Mouse (Mus musculus) hindlimb bud, embryonic 11.5 days (tissue): ENCODE results near the gene Shisa9.

Experiments
- DNase-seq: peaks from one replicate; pipeline ENCODE4 v3.0.0-alpha.2; 2012; ENCODE audit warnings: low read depth, low spot score; ENCODE audit errors: extremely low spot score

Shisa9 gene

DNA sequence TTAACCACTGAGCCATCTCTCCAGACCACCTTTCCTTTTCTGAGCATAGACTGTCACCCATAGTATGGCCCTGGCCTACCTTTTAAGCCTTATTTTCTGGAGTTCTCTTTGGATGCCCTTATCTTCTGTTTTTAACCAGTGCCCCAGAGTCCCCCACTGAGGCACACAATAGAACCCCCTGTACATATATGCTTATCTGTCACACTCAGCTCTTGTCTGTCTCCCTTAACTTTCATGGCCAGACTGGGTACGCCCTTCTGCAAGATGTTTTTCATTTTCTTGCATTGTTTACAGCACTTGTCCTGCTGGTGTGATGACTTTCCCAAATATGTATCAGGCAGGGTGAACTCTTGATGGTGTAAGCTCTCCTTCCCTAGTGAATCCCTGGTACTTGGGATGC lies 68.1 kb downstream of the Shisa9 start:
- no peak for DNase-seq

DNA sequence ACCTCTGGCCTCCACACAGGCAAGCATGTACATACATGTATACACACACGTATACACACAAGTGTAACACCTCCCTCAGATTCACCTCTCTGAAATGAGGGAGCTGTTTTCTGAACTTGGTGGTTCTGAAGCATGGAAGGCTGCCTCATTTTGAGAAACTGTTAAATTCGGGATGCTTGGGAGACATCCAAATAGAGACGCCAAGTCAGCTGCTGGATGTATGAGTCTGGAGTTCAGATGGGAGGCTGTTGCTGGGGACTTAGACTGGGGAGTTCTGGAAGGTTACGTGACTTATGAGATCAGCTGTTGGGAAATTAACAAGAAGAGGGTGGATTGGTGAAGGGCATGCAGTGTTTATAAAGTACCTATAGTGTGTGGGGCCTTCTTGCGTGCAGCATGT lies 88.7 kb downstream of the Shisa9 start:
- no peak for DNase-seq

DNA sequence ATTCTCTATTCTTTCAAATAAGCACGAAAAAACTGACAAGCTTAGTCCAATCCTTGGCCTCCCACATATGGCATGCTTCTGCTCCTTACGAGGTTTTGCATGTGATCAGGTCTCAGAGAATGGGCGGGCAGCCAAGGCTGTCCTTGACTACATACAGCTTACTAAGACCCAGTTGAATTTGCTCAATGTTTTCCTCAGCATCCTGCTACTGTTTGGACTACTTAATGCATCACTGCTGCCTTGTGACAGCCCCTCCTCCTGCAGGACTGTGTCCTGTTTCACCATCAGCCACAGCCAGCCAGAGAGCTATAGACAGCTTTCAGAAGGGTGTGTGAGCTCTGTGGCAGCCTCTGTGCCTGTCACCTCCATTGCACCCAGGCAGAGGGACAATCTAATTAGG lies 92.4 kb downstream of the Shisa9 start:
- DNase-seq, result no peak

DNA sequence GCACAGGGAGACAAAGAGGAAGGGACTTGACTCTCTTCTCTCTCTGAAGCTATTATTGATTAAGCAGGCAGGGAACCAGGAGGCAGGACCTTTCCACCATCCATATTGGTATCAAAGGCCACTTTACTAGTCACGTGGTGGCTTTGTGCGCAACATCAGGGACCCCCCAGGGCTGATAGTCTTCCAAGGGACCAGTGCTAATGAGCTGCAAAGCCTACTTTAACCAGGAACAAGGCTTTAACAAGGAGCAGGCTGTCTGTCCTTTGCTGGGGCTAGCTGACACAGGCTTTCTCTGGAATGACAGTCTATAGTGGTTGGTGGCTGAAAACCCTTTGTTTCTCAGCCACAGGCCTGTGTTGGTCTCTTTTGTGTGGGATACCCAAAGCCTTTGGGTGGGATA lies 92.8 kb downstream of the Shisa9 start:
- no peak for DNase-seq

DNA sequence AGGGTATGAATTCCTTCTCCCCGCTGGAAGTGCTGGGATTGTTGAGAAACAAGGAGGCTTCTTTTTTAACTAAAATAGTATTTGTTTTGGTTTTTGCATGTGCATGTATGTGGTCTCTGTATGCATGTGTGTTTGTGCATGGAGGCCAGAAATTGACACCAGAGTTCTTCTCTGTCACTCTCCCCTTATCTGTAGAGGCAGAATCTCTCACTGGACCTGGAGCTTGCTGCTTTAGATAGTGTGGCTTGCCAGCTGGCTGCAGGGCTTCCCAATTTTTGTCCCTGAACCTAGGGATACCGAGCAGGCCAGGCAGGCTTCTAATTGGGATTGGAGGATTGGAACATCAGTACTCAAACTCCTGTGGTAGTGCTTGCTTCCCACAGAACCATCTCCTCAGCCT lies 99.2 kb downstream of the Shisa9 start:
- DNase-seq, result no peak

DNA sequence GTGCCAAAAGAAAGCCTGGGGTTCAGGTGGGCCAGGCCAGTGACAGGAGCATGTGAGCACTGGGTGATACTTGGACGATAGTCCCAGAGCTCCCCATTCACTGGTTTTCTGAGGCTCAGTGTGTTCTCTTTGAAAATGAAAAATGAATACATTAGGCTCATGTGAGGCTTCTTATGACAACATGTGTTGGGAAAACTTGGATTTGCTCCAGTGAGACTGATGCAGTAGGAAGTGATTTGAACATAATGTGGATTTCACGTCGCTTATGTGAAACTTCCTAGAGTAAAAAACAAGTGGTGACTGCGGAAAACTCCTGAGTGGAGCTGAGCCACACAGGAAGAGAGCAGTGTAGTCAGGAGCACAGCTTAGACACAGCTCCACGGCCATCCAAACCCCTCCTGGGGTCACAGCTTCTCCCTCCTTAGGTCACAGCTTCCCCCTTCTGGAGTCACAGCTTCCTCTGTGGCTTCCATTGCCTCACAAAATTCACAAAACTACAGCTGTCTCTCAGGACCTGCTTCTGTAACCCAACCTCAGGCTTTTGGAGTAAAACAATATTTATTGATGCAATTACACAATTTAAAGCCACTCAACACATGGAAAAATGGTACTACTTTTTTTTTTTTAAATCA lies 106.8 kb downstream of the Shisa9 start:
- DNase-seq, result no peak

DNA sequence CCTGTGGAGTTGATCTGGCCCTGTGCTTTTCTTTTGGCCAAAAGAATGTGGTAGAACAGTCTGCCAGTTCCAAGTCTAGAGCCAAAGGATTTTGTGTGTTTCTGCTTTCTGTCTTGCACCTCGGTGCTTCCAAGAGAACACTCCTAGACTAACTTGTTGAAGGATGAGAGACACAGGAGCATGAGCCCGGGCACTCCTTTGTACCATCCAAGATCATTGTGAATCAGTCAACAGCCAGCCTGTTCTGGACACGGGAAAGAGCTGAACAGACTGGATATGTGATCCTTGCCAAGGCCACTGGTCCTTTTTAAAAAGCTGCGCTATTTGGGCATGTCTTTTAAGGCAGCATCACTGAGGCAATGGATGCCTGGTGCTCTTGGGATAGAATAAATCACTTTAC lies 109.3 kb downstream of the Shisa9 start:
- DNase-seq, result no peak

DNA sequence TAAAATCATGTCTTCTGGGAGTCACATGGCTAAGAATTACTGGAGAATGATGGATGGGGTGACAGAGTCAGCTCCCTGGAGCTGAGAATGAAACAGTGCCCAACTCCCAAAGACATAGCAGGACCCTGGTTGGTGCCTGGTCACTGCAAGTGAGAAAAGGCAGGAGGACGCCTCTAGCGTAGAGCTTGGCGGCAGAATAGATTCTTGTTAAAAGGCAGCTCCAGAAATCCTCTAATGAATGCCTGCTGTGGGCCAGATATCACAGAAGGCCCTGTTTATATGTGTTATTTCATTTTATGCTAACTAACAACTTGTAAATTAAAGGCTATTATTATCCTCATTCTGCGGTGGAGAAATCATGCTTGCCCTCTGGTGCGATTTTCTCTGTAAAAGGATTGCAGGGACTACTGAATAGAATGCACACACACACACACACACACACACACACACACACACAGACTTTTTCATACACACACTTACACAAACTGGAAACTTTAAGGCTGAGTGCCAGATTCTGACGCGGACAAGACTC lies 110.9 kb downstream of the Shisa9 start:
- DNase-seq, result no peak

DNA sequence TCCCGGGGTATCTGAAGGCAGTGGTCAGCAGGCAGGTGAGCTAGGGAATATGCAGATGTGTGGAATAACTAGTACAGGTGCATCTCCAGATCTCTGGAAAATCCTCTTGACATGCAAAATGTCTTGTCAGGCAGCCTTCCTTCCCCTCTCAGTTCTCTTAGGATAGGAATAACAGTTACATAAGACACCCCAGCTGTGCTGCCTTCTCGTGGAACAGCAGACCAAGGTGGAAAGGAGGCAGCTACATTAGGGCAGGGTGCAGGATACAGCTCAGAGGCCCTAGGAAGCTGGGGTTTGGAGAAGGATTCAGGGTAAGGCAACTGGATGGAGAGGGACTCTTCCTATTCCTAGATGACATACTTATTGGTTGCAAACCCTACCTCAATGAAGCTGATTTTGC lies 111.5 kb downstream of the Shisa9 start:
- DNase-seq, result no peak

DNA sequence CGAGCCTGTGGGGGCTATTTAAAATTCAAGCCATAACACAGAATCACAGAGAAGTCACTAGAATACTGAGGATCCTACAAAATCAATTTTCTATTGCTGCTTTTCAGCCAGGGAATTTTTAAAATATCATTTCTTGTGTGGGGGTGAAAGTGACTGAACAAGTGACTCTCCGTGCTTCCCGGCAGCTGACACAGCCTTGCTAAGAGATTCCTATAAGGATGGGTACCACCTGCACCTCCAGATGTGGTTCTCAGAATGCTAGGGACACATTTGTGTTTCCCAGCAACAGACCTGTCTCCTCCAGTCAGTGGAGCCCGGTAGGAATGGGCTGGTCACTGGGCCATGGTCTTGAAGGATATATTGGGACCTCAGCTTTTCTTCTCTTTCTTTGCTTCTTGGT lies 124.5 kb downstream of the Shisa9 start:
- DNase-seq, result no peak

DNA sequence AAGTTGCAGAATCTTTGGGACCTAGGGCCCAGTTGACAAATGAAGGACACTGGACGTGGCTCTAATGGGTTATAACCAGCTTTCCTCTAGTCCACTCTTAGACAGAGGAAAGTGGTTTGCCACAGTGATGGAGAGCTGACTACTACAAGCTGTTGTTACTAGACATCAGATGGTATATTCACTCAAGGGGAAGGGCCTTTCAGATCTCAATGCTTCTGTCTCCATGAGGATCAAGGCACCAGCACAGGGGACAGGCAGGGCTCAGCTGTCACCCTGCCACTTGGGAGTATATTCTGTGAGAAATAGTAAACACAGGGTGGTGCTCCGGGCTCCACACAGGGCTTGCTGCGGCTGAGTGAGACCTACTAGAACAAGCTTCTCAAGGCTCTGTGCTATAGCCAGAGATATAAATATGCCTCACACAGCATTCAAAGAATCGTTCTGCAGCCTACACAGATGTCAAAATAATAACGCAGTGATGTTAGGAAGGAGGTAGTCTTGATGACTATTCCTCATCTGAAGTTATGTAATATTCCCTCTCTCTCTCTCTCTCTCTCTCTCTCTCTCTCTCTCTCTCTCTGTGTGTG lies 127.0 kb downstream of the Shisa9 start:
- DNase-seq, result no peak

DNA sequence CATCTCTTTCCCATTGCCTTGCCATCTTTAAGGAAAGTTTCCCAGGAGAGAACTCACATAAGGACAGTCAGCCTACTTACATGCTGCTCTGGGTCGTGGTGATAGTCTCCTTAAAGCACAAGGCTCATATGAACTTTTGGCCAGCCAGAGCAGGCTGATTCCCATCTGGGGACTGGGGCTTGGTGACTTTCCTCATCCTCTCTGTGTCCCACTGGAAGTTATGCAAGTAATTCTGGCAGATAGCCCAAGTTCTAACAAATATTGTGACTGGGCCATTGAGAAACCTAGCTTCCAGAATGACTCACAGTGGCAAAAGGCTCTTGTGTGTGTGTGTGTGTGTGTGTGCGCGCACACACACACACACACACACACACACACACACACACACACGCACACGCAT lies 130.5 kb downstream of the Shisa9 start:
- DNase-seq, result no peak

DNA sequence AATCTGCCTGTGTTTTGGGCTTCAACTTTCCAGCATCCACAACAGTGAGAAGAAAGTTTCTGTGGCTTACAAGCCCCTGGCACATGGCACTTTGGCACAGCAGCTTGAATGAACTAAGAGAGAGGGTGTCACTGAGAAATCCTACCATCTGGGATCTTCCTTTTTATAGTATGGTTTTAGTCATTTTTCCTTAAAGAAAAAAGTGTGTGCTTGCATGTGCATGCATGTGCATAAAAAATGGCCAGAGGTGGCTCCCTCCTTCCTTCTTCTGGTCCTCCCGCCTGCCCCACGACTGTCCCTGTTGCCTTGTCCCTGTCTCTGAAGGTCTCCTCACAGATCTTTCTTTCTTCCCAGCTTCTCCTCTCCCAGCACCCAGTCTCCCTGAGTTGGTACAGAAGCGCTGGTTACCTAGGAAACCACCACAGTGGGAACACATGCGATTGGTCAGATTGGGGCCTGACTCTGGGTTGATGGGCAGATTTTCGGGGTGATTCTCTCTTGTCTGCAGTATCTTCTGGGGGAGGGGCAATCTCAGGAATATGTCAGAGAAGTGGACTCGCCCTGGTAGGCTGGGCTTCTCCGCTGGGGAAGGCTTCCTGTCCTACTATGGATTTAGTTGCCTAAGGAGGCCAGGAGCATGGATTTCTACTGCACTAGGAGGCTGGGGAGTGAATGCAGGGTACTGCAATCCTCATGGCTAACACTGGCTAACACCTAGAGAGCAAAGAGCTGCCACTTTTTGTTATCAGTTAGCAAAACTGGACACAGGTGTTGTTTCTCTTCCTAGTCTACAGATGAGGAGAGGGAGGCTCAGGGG lies 131.3 kb downstream of the Shisa9 start:
- DNase-seq, result no peak

DNA sequence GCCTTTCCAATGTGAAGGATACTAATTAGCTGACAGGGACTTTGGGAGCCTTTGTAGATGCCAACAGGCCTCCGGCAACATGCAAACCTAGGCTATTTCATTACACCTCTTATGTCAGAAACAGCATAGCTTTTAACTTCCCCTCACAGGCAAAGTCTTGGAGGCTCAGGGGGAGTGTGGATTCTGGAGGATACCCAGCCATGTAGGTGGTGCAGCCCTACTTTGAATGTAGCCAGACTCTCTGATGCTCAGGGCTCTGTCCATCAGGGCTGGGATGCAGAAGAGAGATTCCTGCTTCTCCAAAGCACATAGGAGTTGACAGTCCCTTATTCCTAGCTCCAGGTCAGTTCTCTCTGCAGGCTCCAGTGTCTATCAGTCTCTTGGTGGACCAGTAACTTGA lies 133.0 kb downstream of the Shisa9 start:
- no peak for DNase-seq

DNA sequence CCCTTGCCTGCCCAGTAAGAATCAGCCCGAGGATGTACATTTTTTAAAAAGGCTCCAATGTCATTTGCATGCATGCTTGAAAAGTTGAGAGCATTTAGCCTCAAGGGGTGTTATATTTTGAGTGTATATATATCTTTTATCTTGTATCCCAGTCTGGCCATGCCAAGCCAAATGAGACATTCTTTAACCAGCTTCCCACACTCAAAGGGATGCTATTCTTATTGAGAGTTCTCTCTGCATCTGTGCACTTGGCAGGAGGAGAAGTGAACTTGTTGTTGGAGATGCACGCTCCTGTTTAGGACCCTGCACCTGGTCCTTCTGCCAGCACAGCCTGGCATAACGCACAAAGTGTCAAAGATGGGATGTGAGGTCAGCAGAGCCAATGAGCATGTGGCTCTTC lies 135.6 kb downstream of the Shisa9 start:
- no peak for DNase-seq

DNA sequence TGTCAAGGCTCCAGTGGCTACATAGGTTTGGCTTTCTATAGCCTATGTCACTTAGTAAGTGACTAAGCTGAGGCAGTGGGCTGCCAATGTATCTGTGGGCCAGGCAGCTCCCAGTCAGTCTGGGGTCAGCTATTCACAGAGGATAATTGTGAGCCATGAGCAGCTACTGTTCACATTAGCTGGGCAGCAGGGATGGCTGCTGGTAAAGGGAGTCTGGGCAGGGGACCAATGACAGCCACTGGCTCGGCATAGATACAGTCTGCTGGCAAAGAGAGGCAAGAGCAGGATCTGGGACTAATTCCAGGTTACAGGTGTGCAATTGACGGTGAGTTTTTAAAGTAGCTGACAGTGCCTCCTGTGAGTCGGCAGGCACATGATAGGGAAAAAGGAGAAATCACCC lies 145.9 kb downstream of the Shisa9 start:
- no peak for DNase-seq

DNA sequence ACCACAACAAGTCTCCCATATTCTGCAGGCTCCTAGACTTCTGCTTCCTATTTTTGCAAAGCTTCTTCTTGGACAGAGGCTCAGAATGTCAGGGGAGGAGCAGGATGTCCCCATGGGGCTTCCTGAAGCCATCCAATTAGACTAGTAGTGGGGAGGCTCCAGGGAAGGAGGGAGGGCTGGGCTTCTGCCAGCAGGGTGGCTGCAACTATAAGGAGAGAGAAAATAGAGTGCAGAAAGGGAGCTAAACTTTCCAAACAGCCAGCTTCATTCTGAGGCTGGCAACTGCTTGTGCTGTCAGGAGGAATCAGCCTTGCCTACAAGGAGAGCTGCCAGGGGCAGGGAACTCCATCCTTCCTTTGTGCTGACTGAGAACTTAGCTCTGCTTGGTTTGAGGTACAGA lies 162.8 kb downstream of the Shisa9 start:
- no peak for DNase-seq

DNA sequence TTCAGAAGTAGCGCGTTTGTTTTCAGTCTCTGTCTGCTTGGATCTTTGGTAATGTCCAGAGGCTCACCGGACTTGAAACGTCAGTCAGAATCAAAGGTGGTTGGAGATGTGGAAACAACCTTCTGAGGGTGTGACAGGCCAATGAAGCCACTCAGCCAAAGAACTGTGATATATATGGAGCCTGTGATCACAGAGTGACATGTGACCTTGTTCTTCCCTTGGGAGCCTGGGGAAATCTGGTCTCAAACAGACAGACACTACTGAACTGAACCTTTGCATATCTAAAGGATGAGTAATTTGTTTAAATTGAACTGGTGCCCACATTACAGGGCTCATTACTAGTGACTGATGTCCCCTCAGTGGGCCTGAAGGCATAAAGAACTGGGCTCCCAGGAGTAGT lies 168.1 kb downstream of the Shisa9 start:
- DNase-seq, result no peak

DNA sequence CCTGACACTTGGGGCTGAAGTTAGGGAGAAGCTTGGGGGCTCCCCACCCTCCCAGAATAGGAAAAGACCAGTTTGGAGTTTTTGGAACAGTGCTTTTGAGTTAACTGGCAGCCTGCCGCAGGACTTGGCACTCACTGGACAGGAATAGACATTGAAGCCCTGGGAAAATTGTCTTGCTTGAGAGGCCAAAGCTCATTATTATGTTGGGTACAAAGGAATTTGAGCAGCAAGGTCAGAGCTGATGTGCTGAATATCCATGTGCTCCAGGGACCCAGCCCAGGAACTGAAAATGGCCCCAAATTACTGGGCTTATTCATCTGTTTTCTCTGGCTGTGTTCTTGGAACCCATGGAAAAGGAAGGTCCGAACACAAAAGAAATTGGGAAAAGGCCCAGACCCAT lies 170.6 kb downstream of the Shisa9 start:
- no peak for DNase-seq

DNA sequence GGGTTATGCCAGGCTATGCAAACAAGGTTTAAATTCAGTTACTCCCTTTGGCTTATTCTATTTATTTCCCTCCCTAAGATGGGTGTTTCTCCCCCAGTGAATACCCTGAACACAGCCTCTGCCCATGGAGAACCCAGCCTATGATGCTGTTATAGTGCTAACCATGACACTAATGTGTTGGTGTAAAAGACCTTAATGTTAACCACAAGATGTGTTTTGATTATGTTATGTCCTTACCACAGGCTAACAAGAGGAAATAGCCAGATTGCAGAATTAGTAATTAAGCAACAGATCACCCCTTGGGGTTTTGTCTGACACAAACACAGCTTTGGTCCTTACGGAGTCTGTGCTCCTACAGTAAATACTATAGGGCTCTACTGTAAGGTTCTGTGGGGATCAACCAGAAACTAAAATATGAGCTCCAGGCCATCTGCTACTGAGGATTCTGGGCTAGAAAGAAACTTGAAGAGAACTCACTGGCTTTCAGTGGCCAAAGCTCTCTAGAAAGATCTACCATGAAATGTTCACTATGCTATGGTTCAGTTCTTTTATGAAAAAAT lies 189.6 kb downstream of the Shisa9 start:
- DNase-seq, result no peak

DNA sequence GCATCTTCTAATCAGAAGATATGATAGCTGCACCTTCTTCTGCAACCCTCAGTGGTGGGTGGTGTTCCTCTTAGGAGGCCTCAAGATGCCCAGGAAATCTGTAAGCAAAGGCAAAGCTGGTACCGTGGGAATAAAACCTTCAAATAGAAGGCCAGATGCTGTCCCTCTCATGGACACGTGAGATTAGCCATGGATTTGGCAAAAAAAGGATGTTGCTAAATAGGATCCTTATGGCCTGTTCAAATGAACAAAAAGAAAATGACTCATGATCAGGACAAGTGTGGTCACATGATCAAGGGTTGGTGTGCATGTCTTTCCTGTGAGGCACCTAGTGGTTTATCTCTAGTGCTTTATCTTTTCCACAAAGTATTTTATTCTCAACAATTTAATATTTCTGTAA lies 194.1 kb downstream of the Shisa9 start:
- DNase-seq, result no peak

DNA sequence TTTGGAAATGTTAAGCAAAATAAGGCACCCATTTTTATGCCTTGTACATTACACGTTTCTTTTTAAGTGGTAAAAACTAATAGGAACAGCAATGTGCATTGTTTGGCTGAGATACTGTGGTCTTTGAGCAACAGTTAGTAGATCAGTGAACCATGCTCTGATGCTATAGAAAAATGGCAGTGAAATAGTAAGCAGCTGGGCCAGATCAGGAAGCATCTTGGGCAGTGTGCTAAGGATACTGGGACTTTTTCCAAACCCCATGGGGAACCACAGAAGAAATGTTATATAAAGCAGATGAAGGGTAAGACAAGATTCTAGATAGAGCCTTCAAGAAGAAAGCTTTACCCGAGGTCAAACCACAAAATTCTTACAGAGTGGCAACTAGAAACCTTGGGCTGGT lies 205.8 kb downstream of the Shisa9 start:
- DNase-seq, result no peak
